Mouse (Mus musculus): ENCODE results near the gene Grik1.

Grik1 gene

DNA sequence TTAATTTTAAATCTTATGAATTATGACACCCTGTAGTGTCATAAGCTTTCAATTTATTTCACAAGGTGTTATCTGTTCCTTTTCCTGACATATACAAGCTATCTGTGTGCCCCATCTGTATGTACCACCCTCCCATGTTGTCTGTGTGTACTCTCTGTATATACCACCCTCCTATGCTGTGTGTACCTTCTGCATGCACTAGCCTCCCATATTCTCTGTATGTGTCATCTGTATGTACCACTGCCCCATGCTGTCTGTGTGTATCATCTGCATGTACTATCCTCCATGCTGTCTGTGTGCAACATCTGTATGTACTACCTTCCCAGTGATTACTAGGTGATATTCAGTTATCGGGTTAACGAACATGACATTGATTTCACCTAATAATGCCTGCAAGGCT lies 148.5 kb downstream of the Grik1 start:
- no peak for DNase-seq

DNA sequence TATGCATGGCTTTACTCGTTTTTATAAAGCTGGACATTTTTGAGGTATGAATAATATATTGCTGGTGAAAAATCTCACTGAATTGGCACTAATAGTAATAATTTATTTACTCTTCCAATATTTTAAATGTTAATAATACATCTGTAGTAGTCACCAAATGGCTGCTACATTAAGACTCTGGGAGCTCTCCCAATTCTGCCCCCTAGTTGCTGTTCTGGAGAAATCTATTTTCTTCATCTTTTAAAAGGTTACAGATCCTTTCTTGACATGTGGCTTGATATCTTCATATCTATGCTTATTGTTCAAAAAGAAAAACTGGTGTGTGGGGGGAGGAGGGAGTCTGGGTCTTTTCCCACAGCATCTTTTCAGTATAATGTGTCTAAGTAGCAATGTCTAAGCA lies 151.2 kb downstream of the Grik1 start:
- DNase-seq: no peak

DNA sequence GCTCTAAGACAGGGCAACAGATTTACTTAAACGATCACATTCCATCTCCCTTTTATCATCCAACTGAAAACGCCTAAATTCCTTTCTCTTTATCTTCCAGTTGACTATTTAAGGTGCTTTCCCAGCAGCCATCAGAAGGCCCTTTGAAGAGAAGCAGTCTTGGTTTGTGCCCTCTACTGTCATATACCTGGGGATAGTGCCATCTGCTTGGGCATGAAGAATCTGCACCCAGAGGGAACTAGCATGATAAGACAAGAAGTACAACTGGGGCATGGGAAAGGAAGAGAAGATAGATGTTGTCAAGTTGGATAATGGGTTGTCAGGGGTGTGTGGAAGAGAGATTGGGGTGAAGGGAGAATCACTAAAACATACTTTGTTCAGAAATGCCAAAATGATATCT lies 157.1 kb downstream of the Grik1 start:
- DNase-seq: no peak

DNA sequence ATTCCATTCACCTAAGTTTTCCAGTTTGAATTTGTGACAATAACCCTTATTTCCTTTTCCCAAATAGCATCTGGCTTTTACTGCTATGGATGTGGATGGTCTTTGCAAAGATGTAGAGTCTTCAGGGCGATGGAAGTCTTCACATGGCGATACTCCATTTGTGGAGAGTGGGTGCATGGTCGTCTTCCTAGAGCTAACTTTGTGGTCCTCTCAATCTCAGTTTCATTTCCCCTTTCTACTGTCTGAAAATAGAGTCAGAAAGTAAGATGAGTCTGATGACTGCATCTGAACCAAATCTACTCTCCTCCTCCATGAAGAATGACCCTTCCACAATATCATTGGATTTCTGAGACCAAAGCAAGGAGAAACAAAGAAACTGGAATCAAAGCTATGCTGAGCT lies 159.0 kb downstream of the Grik1 start:
- no peak for DNase-seq

DNA sequence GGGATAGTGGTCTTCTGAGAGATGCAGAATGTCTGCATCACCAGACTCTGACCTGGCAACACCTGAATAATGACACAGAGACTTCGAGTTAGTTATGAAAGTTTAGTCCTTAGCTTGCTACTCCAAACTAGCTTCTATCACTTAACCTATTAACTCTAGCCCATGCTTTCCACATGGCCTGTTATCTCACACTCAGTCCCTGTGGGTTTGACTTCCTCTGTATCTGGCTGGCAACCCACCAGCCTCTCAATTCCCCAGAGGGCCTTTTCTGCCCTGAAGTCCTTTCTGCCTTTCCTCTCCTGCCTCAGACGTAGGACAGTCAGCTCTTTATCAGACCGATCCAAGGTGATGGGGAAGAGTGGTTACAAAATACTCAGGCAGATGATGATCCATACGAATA lies 165.0 kb downstream of the Grik1 start:
- DNase-seq: no peak

DNA sequence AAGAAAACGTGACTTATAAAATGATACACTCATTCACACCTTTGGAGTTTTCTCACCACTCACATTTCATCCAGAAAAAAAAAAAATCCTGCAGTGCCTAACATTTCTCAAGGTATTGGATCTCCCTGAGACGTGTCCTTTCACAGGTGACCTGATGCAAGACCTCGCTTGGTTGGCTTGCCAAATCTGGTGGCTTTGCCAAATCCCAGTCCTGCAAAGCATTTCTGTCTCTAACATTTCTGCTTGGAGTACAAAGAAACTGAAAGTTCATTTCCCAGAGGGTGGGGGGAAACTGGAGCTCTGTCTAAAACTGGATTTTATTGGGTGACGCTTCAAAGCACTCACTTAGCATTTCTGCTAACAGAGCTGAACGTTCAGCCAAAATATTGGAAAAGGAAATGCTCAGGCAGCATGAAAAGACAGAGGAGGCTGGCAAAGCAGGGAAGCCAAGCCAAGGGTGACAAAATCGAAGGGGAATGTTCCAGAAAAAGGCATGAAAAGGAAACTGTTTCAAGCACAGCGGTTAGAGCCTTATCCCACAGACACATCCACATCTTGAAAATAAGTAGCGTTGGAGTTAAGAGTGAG lies 177.4 kb downstream of the Grik1 start:
- DNase-seq: no peak

DNA sequence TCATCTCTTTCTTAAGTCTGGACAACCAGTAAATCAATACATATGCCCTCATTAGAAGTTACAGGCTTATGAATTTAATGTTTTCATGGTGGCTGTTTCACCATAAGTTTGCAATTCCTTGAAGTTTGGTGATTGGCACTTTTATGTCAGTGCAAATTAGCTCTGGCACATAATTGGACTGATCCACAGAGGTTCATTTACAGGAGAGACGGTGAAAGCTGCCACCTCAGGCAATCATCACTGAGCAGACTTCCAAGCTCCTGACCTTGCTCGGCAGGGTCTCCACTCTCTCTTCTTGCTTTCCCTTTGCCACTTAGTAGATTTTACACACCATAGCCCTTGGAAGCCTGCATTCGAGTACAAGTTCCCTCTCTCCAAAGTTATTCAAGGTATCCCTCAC lies 178.6 kb downstream of the Grik1 start:
- DNase-seq: no peak

DNA sequence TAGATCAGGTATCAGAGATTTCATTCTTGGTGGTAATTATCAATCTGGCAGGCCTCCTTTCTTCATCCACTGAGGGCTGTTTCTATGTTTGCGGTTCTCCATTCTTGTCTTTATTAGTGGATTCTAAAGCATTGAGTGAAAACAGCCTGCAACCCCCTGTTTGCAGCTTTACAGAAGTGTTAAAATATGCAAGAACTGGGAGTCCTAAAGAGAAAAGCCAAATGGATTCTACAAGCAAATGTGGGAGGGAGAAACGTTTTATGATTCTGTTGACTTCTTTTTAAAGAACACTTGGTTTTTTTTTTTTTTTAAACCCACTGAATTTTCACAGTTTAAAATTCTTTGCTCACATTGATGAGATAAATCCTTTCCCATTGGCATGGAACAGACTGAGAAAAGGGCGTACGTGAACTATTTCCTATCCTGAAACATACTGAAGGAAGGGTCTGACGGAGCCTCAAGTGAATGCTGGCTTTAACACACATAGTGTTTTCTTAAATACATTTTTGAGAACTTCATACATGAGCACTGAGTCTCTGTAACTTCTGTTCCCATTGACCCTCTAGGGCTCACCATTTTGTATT lies 195.8 kb downstream of the Grik1 start:
- DNase-seq: no peak

DNA sequence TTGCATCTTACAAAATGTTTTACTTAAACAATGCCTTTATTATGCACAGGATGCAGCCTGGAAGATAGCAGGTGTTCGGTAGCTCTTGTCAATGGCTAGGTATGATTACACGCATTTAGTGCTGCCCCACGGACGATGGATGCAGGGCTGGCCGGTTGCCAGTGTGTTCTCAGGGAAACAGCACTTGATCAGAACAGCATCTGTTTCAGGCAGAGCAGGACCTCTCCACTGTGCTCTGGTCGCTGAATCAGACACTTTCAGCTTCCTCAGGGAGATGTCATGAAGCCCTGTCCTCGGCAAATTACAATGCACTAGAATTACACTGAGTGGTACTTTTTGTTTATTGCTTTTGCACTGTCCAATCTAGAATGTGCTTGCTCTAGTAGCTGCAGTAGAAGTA lies 202.8 kb downstream of the Grik1 start:
- DNase-seq: no peak

DNA sequence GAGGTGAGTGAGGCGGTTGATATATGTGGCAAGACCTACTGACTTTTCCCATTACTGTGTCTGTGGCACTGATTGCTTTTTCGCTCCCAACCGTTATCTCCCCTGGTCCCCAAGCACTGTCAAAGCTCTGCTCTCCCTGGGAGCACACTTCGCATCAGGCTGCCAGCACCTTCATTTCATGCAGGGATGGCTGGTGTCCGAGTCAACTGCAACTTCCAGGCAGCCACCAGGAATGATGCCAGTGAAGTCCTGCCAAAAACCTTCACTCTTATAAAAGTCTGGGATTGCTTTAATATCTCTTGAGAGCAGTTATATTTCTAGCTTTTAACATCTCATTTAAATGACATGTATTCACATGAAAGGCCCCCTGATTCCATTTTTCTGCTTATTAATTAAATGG lies 215.3 kb downstream of the Grik1 start:
- DNase-seq: no peak

DNA sequence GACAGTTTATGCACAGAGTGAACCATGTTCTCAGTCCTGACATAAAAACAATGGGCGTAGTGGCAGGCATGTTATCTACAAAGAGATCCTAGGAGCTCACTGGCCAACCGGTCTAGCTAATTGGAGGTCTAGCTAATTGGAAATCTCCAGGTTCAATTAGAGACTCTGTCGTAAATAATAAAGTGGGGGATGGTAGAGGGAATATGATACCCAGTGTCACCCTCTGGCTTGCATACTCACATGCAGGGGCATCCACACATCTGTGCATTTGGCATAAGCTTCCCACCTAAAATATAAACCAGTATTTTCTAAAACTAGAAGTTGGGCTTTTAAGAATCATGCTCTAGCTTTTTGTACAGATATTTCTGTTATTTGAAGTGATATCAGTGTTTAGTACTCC lies 229.1 kb downstream of the Grik1 start:
- no peak for DNase-seq

DNA sequence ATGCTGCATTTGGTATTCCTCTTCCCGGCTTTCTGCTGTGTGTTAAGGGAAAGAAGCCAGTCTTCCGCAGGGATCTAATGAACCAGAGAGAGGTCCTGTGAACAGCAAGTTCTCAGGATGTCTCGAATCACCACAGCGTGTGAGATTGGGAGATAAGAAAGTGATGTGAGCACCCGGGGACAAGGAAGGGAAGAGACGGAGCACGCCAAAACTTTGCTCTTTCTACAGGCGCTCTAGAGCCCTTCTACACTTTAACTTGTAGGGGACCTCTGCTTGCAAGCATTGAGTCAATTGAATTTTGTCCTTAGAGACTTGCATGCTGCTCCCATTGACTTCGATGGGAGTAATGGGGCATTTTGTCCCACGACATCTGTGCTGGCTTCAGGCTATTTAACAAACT lies 241.9 kb downstream of the Grik1 start:
- DNase-seq: no peak

DNA sequence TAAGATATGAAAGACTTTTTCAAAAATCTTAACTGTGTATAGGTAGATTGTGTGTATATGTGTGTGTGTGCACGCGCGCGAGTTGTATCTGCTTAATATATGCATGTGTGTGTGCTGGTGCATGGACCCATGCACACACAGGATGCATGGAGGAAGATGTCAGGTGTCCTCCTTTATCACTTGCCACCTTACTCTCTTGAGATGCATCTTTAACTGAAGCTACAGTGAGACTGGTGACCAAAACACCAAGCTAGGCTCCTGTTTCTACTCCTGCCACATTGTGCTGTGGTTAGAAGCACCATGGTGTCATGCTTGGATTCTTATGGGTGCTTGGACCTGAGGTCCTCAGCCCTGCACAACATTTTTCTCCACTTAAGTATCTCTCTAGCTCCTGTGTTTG lies 245.7 kb downstream of the Grik1 start:
- DNase-seq: no peak

DNA sequence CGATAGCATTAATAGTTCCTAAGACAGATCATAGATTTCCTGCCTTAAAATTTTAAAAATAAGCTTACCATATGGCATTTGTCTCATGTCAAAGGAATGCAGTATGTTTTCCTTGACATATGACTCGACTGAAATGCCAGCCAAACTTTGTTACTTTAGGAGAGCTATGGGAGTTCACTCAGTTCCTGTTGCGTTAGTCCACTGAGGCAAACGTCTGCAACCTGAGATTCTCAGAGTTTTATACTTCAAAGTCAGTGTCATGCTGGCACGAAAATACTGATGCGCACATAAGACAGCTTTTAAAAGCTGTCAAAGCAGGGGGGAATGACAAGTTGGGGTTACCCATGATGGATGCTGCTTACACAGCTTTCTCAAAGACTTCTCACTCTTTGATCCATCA lies 247.6 kb downstream of the Grik1 start:
- DNase-seq: no peak

DNA sequence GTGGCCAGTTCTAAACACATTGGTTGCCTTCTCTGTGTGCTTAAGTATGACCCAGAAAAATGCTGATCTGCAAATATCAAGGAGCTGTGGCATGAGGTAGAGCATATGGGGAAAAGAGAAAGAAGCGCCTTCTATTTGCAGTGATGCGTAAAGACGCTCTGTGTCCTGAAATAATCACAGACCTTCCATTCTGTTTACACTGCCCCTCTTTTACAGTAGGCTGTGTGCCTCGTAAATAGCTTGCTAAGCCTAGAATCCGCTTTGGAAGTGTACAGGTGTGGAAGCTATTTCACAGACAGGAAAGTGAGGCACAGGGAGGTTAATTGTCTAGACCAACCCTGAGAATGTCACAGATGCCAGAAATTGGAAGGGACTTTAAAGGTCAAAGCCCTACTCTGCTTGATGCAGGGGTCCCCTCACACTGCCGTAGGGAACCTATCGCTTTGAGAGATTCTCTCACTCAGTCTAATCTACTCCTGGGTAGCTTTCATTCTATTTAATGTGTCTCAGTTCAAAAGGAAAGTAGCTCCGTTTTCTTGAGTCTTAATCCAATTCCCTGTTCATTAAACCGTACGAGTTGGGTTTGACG lies 251.5 kb downstream of the Grik1 start:
- DNase-seq: no peak

DNA sequence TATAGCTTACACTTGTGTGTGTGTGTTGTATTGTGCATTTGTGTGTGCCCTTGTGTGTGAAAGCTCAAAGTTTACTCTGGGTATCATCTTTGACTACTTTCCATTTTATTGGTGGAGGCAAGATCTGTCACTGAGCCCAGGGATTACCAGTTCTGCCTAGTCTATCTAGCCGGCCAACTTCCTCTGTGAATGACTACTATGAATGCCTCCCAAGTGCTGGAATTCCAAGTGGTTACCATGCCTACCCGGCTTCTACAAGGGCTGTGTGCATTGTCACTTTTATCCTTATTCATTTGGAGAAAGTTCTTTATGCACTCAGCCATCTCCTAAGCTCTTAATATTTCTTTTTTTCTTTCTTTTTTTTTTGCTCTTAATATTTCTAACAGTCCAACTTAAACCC lies 301.3 kb downstream of the Grik1 start:
- no peak for DNase-seq

DNA sequence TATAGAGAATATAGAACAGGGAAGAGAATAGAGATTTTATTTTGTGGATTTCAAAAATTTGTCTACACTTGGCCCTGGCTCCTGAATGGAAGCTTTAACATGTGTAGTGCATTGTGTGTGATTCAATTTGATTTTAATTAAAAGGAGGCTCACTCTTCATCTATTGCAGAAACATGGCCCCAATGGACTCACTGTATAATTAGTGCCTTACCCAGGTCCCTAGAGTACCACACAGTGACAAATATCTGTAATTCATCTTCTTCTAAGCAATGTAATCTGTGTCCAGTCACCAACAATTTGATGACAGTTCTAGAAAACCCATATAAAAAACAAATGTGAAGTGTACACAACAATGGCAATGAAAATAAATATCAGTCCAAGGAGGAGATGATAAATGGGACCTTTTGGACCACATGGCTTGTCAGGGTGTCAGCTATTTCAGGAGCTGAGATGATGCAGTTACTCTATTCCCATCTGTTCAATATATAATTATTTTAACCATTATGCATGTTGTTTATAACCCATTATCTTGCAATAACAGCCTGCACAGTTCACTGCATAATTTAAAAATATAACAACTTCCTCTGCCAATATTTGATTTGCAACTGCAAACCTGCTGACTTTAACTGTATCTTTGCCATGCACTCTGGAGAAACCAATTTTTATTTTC lies 305.7 kb downstream of the Grik1 start:
- DNase-seq: no peak

DNA sequence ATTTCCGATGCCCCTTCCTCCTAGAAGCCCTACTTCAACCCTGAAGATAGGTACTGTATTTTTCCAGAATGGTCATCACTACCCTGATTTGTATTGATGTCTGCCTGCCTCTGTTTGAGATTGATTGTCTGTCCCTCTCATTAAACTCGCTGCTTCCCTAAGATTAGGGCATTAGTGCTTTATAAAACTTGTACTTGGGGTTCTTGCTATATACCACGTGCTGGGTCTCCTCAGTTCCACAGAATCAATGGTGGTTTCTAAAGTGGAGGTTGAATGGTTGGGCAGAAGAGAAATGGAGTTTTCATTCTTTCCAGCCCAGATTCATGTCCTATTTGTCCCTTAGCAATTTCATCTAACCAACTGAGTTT lies 316.0 kb downstream of the Grik1 start:
- no peak for DNase-seq

DNA sequence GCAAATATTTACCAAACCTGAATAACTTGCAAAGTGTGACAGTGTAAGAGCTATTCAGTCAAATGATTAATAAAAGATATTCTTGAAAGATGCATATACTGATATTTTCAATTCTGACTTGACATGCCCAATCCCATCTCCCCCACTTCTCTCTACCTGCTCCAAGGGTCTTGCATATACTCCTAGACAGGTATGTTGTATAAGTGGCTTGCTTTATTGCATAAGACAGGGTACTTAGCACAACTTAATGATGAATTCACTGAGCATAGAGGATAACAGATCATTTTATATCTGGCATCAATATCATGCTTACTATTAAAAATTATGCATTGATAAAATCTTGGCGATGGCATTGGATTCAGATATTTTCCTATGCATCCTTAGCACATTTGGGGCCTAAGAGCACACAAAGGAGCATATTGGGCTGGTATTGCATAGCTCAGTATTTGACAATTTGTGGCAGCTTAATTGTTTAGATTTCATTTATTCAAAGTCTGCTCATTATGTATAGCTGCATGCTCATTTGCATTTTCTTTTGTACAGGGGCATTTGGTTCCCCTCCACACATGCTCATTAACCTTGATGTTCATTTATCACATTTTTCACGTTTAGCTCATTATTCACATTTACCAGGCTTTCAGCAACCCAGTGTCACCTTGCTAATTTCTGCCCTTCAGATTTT lies 316.5 kb downstream of the Grik1 start:
- no peak for DNase-seq

DNA sequence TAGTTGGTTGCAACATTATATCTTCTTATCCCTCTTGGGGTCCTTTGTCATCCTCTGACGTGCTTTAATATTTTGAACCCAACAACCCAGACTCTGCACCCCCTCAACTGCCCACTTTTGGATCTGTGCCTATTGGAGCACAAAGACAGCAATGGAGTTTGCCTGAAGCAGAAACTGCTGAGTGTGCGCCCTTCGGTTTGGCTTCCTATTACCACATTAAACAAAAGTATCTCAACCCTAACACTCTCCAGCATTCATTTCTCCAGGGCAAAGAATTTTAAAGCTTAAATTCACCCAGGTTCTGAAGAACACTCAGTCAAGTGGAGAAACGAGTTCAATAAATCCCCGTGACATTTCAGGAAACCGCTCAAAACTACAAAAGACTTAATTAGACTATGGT lies 318.2 kb downstream of the Grik1 start:
- DNase-seq: no peak

DNA sequence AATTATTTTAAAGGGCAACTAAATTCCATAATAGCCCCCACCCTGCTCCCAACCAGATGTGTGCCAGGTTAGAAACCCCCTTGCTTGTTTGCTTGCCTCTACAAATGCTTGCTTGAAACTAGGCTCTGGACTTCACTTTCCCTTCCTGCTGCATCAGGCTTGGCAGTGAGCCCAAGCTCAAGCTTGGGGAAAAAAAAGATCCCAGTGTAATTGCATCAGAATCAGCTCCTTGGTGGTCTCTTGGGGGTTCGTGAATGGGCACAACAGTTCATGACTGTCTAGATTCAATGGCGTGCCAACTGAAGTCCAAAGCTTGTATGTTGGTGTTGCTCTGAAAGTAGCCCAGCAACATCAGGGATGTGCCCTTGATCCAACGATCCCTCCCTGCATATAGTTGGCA lies 320.1 kb downstream of the Grik1 start:
- DNase-seq: no peak

DNA sequence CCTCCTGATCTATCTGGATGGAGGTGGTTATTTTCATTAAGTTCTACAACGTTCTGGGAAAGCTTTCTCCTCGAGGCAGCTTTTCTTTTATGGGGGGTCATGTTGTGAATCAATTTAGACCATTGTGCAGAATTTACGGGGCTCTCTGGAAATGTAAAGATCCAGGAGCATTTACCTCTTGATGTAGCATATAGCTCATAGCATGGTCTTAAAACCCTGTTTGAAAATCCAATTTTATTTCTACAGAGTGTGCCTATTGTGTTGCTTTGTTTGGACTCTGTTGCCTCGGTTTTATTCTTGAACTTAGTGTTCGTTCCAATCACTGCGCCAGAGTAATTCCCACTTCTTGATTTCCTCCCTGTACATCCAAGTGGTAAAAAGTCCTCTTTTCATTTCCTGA lies 328.6 kb downstream of the Grik1 start:
- no peak for DNase-seq

DNA sequence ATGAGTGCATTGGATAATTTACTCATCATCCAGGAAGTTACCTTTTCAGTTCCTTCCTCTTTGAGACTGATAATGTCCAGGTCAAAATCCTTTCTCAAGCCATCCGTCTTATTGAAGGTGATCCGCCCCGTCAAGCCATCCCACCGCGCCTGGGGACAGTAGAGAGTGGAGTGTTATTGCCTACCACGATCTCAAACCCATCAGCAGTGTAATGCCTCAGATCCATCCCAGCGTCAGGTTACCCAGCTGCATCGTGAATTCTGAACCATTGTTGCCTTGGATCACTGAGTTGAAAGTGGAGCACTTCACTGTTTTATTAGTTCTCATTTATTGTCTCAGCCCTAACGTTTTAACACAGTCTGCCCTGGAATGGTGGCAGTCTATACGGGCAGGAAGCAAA lies 332.6 kb downstream of the Grik1 start:
- DNase-seq: no peak

DNA sequence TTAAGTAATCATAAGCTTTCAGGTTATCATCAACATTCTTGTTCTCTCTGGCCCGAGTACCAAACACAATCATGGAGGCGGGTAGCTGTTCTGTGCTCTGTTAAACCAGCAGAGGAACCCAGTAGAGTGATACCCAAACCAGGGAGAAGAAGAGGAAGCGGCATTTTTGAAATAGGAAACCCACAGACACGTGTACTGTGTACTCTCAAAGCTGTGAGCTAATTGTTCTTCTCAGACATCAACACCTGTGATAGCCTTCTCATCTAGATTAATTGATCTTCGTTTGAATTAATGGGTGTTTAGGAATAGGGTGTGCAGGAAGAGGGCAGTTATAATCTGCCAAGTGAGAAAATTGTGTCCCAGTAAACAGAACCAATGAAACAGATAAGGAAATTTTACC lies 333.9 kb downstream of the Grik1 start:
- no peak for DNase-seq
